Mouse (Mus musculus) layer of hippocampus, adult 11-12 months (tissue): ENCODE measurements at regions not wholly inside any gene's neighbourhood (a gene's known extent, or its start where the extent isn't known, plus 50 kb on each side); places are given as distances from the start of the nearest gene placed in this dataset.

ENCODE experiments used
- DNase-seq: peaks from one replicate; pipeline ENCODE4 v3.0.0; 2022; ENCODE audit warnings: low spot score

GRCm38 (mm10) chr10:37447333-37448204 is 308.8 kb upstream of the Marcks start:
- no peak for DNase-seq

GRCm38 (mm10) chr10:37439863-37440613 is 301.3 kb upstream of the Marcks start:
- no peak for DNase-seq

- no peak for DNase-seq
Observed at GRCm38 (mm10) chr10:37438312-37438711, 299.6 kb upstream of the Marcks start.

- no peak for DNase-seq
Observed at GRCm38 (mm10) chr10:37436849-37437248, 298.1 kb upstream of the Marcks start.

- DNase-seq = no peak
Observed at GRCm38 (mm10) chr10:37434229-37434628, 295.5 kb upstream of the Marcks start.

GRCm38 (mm10) chr10:37423047-37423446 is 284.3 kb upstream of the Marcks start:
- DNase-seq = no peak

GRCm38 (mm10) chr10:37422612-37423011 is 283.9 kb upstream of the Marcks start:
- no peak for DNase-seq

- DNase-seq = no peak
Observed at GRCm38 (mm10) chr10:37416321-37416720, 277.6 kb upstream of the Marcks start.

GRCm38 (mm10) chr10:37412401-37412800 is 273.7 kb upstream of the Marcks start:
- no peak for DNase-seq

GRCm38 (mm10) chr10:37409749-37410148 is 271.0 kb upstream of the Marcks start:
- DNase-seq = no peak

GRCm38 (mm10) chr10:37407487-37407886 is 268.8 kb upstream of the Marcks start:
- DNase-seq = no peak

GRCm38 (mm10) chr10:37404933-37405332 is 266.2 kb upstream of the Marcks start:
- DNase-seq = no peak

- DNase-seq = no peak
Observed at GRCm38 (mm10) chr10:37404407-37404806, 265.7 kb upstream of the Marcks start.

GRCm38 (mm10) chr10:37402376-37402775 is 263.7 kb upstream of the Marcks start:
- DNase-seq = no peak

- no peak for DNase-seq
Observed at GRCm38 (mm10) chr10:37400991-37401390, 262.3 kb upstream of the Marcks start.

- DNase-seq = no peak
Observed at GRCm38 (mm10) chr10:37400379-37400778, 261.7 kb upstream of the Marcks start.

GRCm38 (mm10) chr10:37397271-37397991 is 258.7 kb upstream of the Marcks start:
- no peak for DNase-seq

- no peak for DNase-seq
Observed at GRCm38 (mm10) chr10:37390011-37390410, 251.3 kb upstream of the Marcks start.

GRCm38 (mm10) chr10:37386216-37386615 is 247.5 kb upstream of the Marcks start:
- no peak for DNase-seq

- no peak for DNase-seq
Observed at GRCm38 (mm10) chr10:37380024-37380423, 241.3 kb upstream of the Marcks start.

GRCm38 (mm10) chr10:37378002-37378702 is 239.4 kb upstream of the Marcks start:
- no peak for DNase-seq
